Mouse (Mus musculus) myocyte (in vitro differentiated cells): ENCODE results near the gene Riox1. TPM values are rescaled to one million over a fixed set of nuclear protein-coding genes. Genes with fewer than 3 reads are reported as not detected.
"Not testable (repeated sequence)": the region's sequence is repeated elsewhere in the genome, so short reads cannot be mapped to it uniquely, and the experiment has no call there.

Experiments
- H3K27me3 ChIP-seq: one replicate; pipeline ENCODE4 v1.6.1; 2011; ENCODE audit not compliant: control insufficient read depth, insufficient read depth, insufficient read length
- H3K36me3 ChIP-seq: one replicate; pipeline ENCODE4 v1.6.1; 2011; ENCODE audit not compliant: control insufficient read depth, insufficient read depth
- H3K4me2 ChIP-seq: one replicate; pipeline ENCODE4 v1.6.1; 2011; ENCODE audit warnings: low read depth, control low read depth
- H3K4me3 ChIP-seq: one replicate; pipeline ENCODE4 v1.5.1; 2011; ENCODE audit warnings: mild to moderate bottlenecking, control low read depth, moderate library complexity
- H3K79me2 ChIP-seq: one replicate; pipeline ENCODE4 v1.6.1; 2011; ENCODE audit not compliant: control insufficient read depth, insufficient read depth
- H3ac ChIP-seq: one replicate; pipeline ENCODE4 v1.6.1; 2011; ENCODE audit not compliant: control insufficient read depth, insufficient read length
- CEBPB ChIP-seq: IDR thresholded peaks from 2 replicates; pipeline ENCODE4 v1.6.1; 2011; ENCODE audit warnings: mild to moderate bottlenecking, moderate library complexity; ENCODE audit not compliant: poor library complexity, insufficient read depth, severe bottlenecking
- E2F4 ChIP-seq: IDR thresholded peaks from one replicate; pipeline ENCODE4 v1.6.1; 2011; ENCODE audit warnings: mild to moderate bottlenecking, control low read depth, moderate library complexity; ENCODE audit not compliant: insufficient read depth
- MAX ChIP-seq: IDR thresholded peaks from one replicate; pipeline ENCODE4 v1.6.1; 2011; ENCODE audit warnings: low read depth, mild to moderate bottlenecking, control low read depth
- MYOD1 ChIP-seq, 3 experiments: IDR thresholded peaks; one replicate each; pipeline ENCODE4 v1.6.1; 2011; ENCODE audit warnings: control low read depth in 2 of 3, low read depth in 2 of 3, mild to moderate bottlenecking in 2 of 3, moderate library complexity in 1 of 3; ENCODE audit not compliant: insufficient read length in 2 of 3, control insufficient read depth in 1 of 3
- MYOG ChIP-seq, 3 experiments: IDR thresholded peaks; one replicate each; pipeline ENCODE4 v1.6.1; 2011; ENCODE audit warnings: control low read depth in 2 of 3, low read depth in 2 of 3, mild to moderate bottlenecking in 2 of 3; ENCODE audit not compliant: insufficient read length in 2 of 3, control insufficient read depth in 1 of 3, insufficient read depth in 1 of 3
- POLR2A ChIP-seq: IDR thresholded peaks from one replicate; pipeline ENCODE4 v1.6.1; 2011; ENCODE audit warnings: low read depth, mild to moderate bottlenecking, control low read depth, moderate library complexity; ENCODE audit not compliant: insufficient read length
- POLR2AphosphoS2 ChIP-seq: IDR thresholded peaks from one replicate; pipeline ENCODE4 v1.6.1; 2011; ENCODE audit warnings: low read depth, control low read depth; ENCODE audit not compliant: insufficient read length
- REST ChIP-seq: IDR thresholded peaks from one replicate; pipeline ENCODE4 v1.6.1; 2011; ENCODE audit warnings: mild to moderate bottlenecking, control low read depth, moderate library complexity; ENCODE audit not compliant: insufficient read depth, insufficient read length
- SRF ChIP-seq: IDR thresholded peaks from one replicate; pipeline ENCODE4 v1.6.1; 2011; ENCODE audit warnings: low read depth; ENCODE audit not compliant: control insufficient read depth, insufficient read length
- TCF12 ChIP-seq: IDR thresholded peaks from one replicate; pipeline ENCODE4 v1.6.1; 2011; ENCODE audit warnings: mild to moderate bottlenecking, control low read depth; ENCODE audit not compliant: poor library complexity, insufficient read depth, severe bottlenecking
- TCF3 ChIP-seq: IDR thresholded peaks from one replicate; pipeline ENCODE4 v1.6.1; 2011; ENCODE audit warnings: low read depth, control low read depth; ENCODE audit not compliant: insufficient read length
- USF1 ChIP-seq: IDR thresholded peaks from one replicate; pipeline ENCODE4 v1.6.1; 2011; ENCODE audit warnings: low read depth, mild to moderate bottlenecking, control low read depth, moderate library complexity
- polyA plus RNA-seq: library from polyadenylated mRNA; unstranded; fragments of >200 nt; fragmentation: generic; extraction: Trizol; gene quantifications from one replicate; pipeline ENCODE4 v1.2.1, GENCODE M21; 2012; ENCODE audit warnings: missing spikeins

The Riox1 gene
- polyA plus RNA-seq, 1 experiment: 14.2 TPM

GRCm38 (mm10) chr12:83924332-83924731, 26.1 kb upstream of the Riox1 start:
- Histone ChIP-seq H3K36me3 (no peaks in the 10 kb centered on the region), H3ac (no peak overlapping the region), H3K79me2 (peaks cover 3% of the 10 kb centered on the region), H3K27me3 (no peaks in the 10 kb centered on the region), H3K4me3 (no peak overlapping the region), H3K4me2 (no peak overlapping the region)
- no peak for TF ChIP-seq TCF12
- TF ChIP-seq MYOG (IDR thresholded peaks at IDR 0.05; ENCODE audit: control insufficient read depth in 1 of 3, insufficient read depth in 1 of 3, insufficient read length in 2 of 3, low read depth in 2 of 3): no peak
- TF ChIP-seq MAX: no peak
- no peak for TF ChIP-seq MYOD1 (IDR thresholded peaks at IDR 0.05; ENCODE audit: control insufficient read depth in 1 of 3, insufficient read length in 2 of 3, low read depth in 2 of 3)
- no peak for TF ChIP-seq E2F4
- TF ChIP-seq POLR2AphosphoS2: no peak
- TF ChIP-seq POLR2A: no peak
- TF ChIP-seq REST: no peak
- TF ChIP-seq USF1: no peak

GRCm38 (mm10) chr12:83925160-83925703, 25.2 kb upstream of the Riox1 start:
- Histone ChIP-seq H3K79me2 (no peaks in the 10 kb centered on the region), H3ac (no peak overlapping the region), H3K27me3 (no peaks in the 10 kb centered on the region), H3K4me3 (no peak overlapping the region), H3K36me3 (no peaks in the 10 kb centered on the region), H3K4me2 (no peak overlapping the region)
- TF ChIP-seq REST: no peak
- no peak for TF ChIP-seq MYOG (IDR thresholded peaks at IDR 0.05; ENCODE audit: control insufficient read depth in 1 of 3, insufficient read depth in 1 of 3, insufficient read length in 2 of 3, low read depth in 2 of 3)
- TF ChIP-seq USF1: no peak
- TF ChIP-seq SRF: no peak
- no peak for TF ChIP-seq E2F4
- TF ChIP-seq TCF3: no peak
- no peak for TF ChIP-seq POLR2A
- TF ChIP-seq MYOD1 (IDR thresholded peaks at IDR 0.05; ENCODE audit: control insufficient read depth in 1 of 3, insufficient read length in 2 of 3, low read depth in 2 of 3): no peak
- TF ChIP-seq CEBPB: no peak
- TF ChIP-seq MAX: no peak

GRCm38 (mm10) chr12:83926061-83926460, 24.3 kb upstream of the Riox1 start:
- no peak overlapping the region for H3K4me3 ChIP-seq
- H3ac ChIP-seq: no peak overlapping the region
- no peaks in the 10 kb centered on the region for H3K36me3 ChIP-seq
- no peaks in the 10 kb centered on the region for H3K27me3 ChIP-seq
- no peaks in the 10 kb centered on the region for H3K79me2 ChIP-seq
- H3K4me2 ChIP-seq: no peak overlapping the region
- TF ChIP-seq MYOD1 (IDR thresholded peaks at IDR 0.05; ENCODE audit: control insufficient read depth in 1 of 3, insufficient read length in 2 of 3, low read depth in 2 of 3) (no peak), REST (no peak), SRF (no peak)

DNA sequence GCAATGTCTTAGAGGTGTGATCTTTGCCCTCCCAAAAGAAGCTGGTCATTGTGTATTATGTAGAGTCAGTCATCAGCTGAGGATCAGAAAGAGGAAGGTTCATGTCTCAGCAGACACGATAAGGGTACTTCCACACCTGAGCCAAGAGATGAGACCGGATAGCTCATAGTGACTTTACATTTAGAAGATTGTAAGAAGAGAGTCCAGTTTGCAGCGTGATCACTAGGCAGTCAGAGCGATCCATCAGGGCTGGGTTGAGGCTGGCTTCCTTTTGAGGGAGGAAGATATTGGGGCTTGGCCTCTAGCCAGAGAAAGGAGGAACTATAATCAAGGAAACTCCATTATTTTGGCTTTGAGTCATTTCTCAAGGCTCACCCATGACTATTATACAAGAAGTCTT, 22.7 kb upstream of the Riox1 start:
- no peak overlapping the region for H3K4me3 ChIP-seq

DNA sequence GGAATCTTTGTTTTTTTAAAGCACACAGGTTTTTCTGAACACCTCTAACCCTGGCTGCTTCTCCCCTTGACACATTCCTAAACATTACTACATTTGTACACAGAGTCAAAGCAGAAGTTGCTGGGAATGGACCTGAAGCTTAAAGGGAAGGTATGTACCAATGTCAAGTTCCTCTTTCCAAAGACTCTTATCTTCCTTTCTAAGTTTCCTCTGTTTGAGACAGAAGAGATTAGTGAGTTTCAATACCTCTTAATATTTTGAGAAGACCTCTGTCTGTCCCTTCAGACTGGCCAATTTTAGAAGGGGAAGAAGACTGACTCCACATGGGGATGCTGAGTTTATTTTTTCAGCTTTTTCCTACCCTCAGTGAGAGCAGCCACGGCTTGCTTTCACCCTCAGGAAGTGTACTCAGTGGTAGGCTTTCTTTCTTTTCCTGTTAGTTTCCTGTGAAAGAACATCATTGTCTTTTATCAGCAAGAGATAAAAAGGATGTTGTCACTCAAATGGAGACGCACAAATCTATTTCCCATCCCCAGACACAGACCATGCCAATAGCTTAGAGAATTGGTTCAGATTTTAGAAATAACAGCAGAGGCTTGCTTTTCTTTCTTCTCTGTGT, 21.1 kb upstream of the Riox1 start:
- Histone ChIP-seq H3K36me3 (no peaks in the 10 kb centered on the region), H3K79me2 (no peaks in the 10 kb centered on the region), H3K4me3 (no peak overlapping the region), H3K4me2 (no peak overlapping the region), H3ac (no peak overlapping the region), H3K27me3 (no peaks in the 10 kb centered on the region)
- no peak for TF ChIP-seq SRF
- no peak for TF ChIP-seq POLR2AphosphoS2
- TF ChIP-seq USF1: no peak
- no peak for TF ChIP-seq POLR2A
- no peak for TF ChIP-seq TCF3
- no peak for TF ChIP-seq MAX
- no peak for TF ChIP-seq MYOD1 (IDR thresholded peaks at IDR 0.05; ENCODE audit: control insufficient read depth in 1 of 3, insufficient read length in 2 of 3, low read depth in 2 of 3)
- no peak for TF ChIP-seq REST

More for the DNA sequence above, 22.7 kb upstream of the Riox1 start:
- Histone ChIP-seq H3K4me2 (no peak overlapping the region), H3K79me2 (no peaks in the 10 kb centered on the region), H3ac (no peak overlapping the region), H3K27me3 (no peaks in the 10 kb centered on the region), H3K36me3 (no peaks in the 10 kb centered on the region)
- TF ChIP-seq TCF3 (no peak), MAX (no peak), POLR2AphosphoS2 (no peak), SRF (no peak), REST (no peak), POLR2A (no peak)

- H3K36me3 ChIP-seq: no peaks in the 10 kb centered on the region
- H3ac ChIP-seq: no peak overlapping the region
- no peak overlapping the region for H3K4me2 ChIP-seq
- no peak overlapping the region for H3K4me3 ChIP-seq
- H3K79me2 ChIP-seq: no peaks in the 10 kb centered on the region
- TF ChIP-seq TCF3: no peak
- TF ChIP-seq REST: no peak
- no peak for TF ChIP-seq USF1
- TF ChIP-seq SRF: no peak
- no peak for TF ChIP-seq MYOD1 (IDR thresholded peaks at IDR 0.05; ENCODE audit: control insufficient read depth in 1 of 3, insufficient read length in 2 of 3, low read depth in 2 of 3)
- TF ChIP-seq POLR2A: no peak
- no peak for TF ChIP-seq E2F4
- TF ChIP-seq POLR2AphosphoS2: no peak
- no peak for TF ChIP-seq MYOG (IDR thresholded peaks at IDR 0.05; ENCODE audit: control insufficient read depth in 1 of 3, insufficient read depth in 1 of 3, insufficient read length in 2 of 3, low read depth in 2 of 3)
- TF ChIP-seq TCF12: no peak
- TF ChIP-seq MAX: no peak
- no peak for TF ChIP-seq CEBPB
- H3K27me3 ChIP-seq: no peaks in the 10 kb centered on the region
Observed at GRCm38 (mm10) chr12:83937600-83937999, 12.8 kb upstream of the Riox1 start.

DNA sequence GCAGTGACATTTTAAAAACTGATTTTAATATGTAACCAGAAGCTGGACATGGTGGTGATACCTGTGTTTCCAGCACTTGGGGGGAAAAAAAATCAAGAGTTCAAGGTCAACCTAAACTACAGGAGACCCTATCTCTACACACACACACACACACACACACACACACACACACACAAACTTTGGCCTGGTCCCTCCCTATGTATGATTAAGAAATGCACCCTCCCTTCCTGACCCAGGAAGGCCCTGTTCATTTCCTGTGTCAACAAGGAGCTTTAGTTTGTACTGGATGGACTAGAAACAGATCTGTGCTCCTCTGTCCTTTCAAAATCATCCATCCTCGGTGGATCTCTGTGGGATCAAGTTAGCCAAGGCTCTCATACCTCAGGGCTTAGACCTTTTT, 11.8 kb upstream of the Riox1 start:
- H3K79me2 ChIP-seq, H3K4me3 ChIP-seq, H3ac ChIP-seq, H3K27me3 ChIP-seq, H3K36me3 ChIP-seq, H3K4me2 ChIP-seq: not testable (repeated sequence)
